8 mouse cellular contexts compared by ENCODE assay signal in the genomic region with DNA sequence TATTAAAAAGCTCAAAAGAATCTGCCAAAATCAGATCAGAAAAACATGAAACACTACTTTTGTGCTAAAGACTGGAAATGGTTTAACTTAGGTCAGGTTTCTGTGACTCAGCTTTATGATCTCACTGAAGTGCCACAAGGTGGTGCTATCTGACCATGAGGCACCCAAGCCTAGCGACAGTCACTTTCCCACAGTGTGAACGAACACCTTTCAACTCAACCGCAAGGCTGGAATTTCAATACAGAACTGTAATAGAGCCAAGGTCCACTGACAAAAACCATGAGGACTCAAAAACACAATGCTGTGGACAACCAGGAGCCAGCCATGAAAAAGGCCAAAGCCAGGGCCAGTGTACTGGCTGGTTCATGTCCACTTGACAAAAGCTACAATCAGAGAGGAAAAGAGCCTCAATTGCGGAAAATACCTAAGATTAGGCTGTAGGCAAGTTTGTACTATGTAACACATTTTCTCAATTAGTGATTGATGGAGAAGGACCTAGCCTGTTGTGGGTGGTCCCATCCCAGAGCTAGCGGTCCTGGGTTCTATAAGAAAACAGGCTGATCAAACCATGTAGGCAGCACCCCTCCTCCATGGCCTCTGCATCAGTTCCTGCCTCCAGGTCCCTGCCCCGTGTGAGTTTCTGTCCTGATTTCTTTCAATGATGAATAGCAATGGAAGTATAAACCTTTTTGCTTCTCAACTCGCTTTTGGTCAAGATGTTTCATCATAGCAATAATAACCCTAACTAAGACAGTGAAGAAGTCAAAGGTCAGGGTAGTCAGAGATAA. TPM values are rescaled to one million over a fixed set of nuclear protein-coding genes. Genes with fewer than 3 reads are reported as not detected.
DNase-seq lines count a peak whose midpoint lies in the region; ATAC-seq lines count a peak whose summit lies in the region.

No protein-coding gene starts in this region.

- peak; percentile 67; the same call in 1 of the 2 replicates for ATAC-seq in frontal cortex, adult (ENCODE audit: low TSS enrichment)
- peak; percentile 86 for ATAC-seq in megakaryocyte, adult 5-6 weeks (ENCODE audit: poor library complexity, severe bottlenecking)

- no peak for DNase-seq in frontal cortex, postnatal 25 days (ENCODE audit: low spot score in 2 of 2)
- DNase-seq in A20 (ENCODE audit: low read depth, low spot score) = peak; percentile 46
- peak; percentile 61 for DNase-seq in adrenal gland, postnatal 10 days
- peak; percentile 68 for DNase-seq in fibroblast of lung, adult 2 months (ENCODE audit: low read depth)
- DNase-seq in kidney, postnatal 25 days = peak; percentile 67 to 68
- DNase-seq in thymus, postnatal 25 days = peak; percentile 48

RNA-seq across cellular contexts. Expression of gene Sh3d21, which starts 18.1 kb away (rescaled TPM):
- total RNA-seq in adrenal gland, postnatal 10 days (2021) = 1 to 10 TPM; 3.3 to 3.9 TPM
- not detected in 2 replicates for total RNA-seq in megakaryocyte, adult 5-6 weeks (2015)
- total RNA-seq in megakaryocyte, adult 5-6 weeks (2017) = 0.12 TPM in 1 of 2 replicates, not detected in the other

RNA-seq across cellular contexts. Expression of gene Thrap3, which starts 21.2 kb away (rescaled TPM):
- total RNA-seq in adrenal gland, postnatal 10 days (2021) = 100 to 1,000 TPM; 177 to 229 TPM
- total RNA-seq in megakaryocyte, adult 5-6 weeks (2015) = 115 and 119 TPM in 2 replicates
- total RNA-seq in megakaryocyte, adult 5-6 weeks (2017) = 248 and 291 TPM in 2 replicates

RNA-seq across cellular contexts. Expression of gene Eva1b, which starts 33.8 kb away (rescaled TPM):
- total RNA-seq in adrenal gland, postnatal 10 days (2021) = 10 to 100 TPM; 36.3 to 41.2 TPM
- 0.82 and 1.1 TPM in 2 replicates for total RNA-seq in megakaryocyte, adult 5-6 weeks (2015)
- 0.24 and 1.3 TPM in 2 replicates for total RNA-seq in megakaryocyte, adult 5-6 weeks (2017)

Comparison
In these comparisons a context has a peak if more than half of its experiments do, and no peak if none do; other contexts are left out.
1. DNase-seq: peak in A20 (single experiment), adrenal gland, postnatal 10 days (single experiment), fibroblast of lung, adult 2 months (single experiment), kidney, postnatal 25 days (2 of 2) and thymus, postnatal 25 days (single experiment); none in frontal cortex, postnatal 25 days (0 of 2).
2. RNA of gene Eva1b, which starts 33.8 kb away (total RNA-seq): 36.3 to 41.2 TPM in adrenal gland, postnatal 10 days; 0.24 to 1.3 TPM in megakaryocyte, adult 5-6 weeks; every median in the first group is over 10 times any median in the second.